ENCODE assay signal across 9 mouse cellular contexts in genomic region chr14:26459516-26459915, GRCm38 (mm10).
A peak's percentile ranks its signal among the peaks of the same experiment; 100 is the strongest.
DNase-seq lines count a peak whose midpoint lies in the region; ATAC-seq and TF ChIP-seq lines count a peak whose summit lies in the region.
"Had no signal": no experiment of that assay in that cellular context is flagged by ENCODE, and none has a peak within 500 bp of the region (broad histone marks: within the 10 kb centered on the region; RNA-seq: fewer than 3 reads in every experiment).

No protein-coding gene starts in this region.

- no peak overlapping the region for H3K4me3 ChIP-seq in layer of hippocampus, adult 2 months

- peak; percentile 90 for TF ChIP-seq CTCF in layer of hippocampus, adult 2 months (conservative IDR thresholded peaks at IDR 0.05)

- DNase-seq in cerebellum, postnatal 10 days = peak; percentile 51 to 56
- DNase-seq in cerebellum, adult 8-10 months = no peak
- peak in 1 of 2 experiments; percentile 43 for DNase-seq in layer of hippocampus, adult 2 months (ENCODE audit: low spot score in 2 of 2)
- no peak for DNase-seq in layer of hippocampus, adult 9-11 months
- DNase-seq in 416B (ENCODE audit: low read depth) (peak; percentile 63), MN1 (ENCODE audit: low spot score) (no peak)
- peak; percentile 32 for DNase-seq in induced T-regulatory cell, adult 2 months (ENCODE audit: low read depth)

- no peak for ATAC-seq in megakaryocyte, adult 5-6 weeks (ENCODE audit: poor library complexity, severe bottlenecking)

- H3K27ac ChIP-seq in layer of hippocampus, adult 2 months = no peak overlapping the region
- H3K27ac ChIP-seq: macrophage had no signal

Comparison
In these comparisons a context has a peak if more than half of its experiments do, and no peak if none do; other contexts are left out.
1. DNase-seq: peak in cerebellum, postnatal 10 days (2 of 2), 416B (single experiment) and induced T-regulatory cell, adult 2 months (single experiment); none in cerebellum, adult 8-10 months (single experiment), layer of hippocampus, adult 9-11 months (single experiment) and MN1 (single experiment).